ENCODE assay signal across 8 mouse cellular contexts in genomic region chr14:26970439-26970932, GRCm38 (mm10). TPM values are rescaled to one million over a fixed set of nuclear protein-coding genes. Genes with fewer than 3 reads are reported as not detected.
A peak's percentile ranks its signal among the peaks of the same experiment; 100 is the strongest.
DNase-seq lines count a peak whose midpoint lies in the region; ATAC-seq and TF ChIP-seq lines count a peak whose summit lies in the region.

No protein-coding gene starts in this region.

- H3K36me3 ChIP-seq in forebrain, embryonic 11.5 days (ENCODE audit: control insufficient read depth, insufficient read depth, low read length): no peaks in the 10 kb centered on the region
- H3K36me3 ChIP-seq in heart, embryonic 16.5 days (ENCODE audit: control insufficient read depth, insufficient read depth): no peaks in the 10 kb centered on the region
- no peaks in the 10 kb centered on the region for H3K36me3 ChIP-seq in liver, embryonic 16.5 days (ENCODE audit: control insufficient read depth, insufficient read depth)
- no peaks in the 10 kb centered on the region for H3K36me3 ChIP-seq in neural tube, embryonic 13.5 days
- no peaks in the 10 kb centered on the region for H3K36me3 ChIP-seq in testis, adult 2 months (ENCODE audit: control insufficient read depth, insufficient read depth, low read length)

- peak; percentile 99 for ATAC-seq in forebrain, embryonic 11.5 days (replicated peaks; ENCODE audit: low FRiP score)
- ATAC-seq in heart, embryonic 16.5 days (replicated peaks; ENCODE audit: extremely low read depth, insufficient read depth, low FRiP score): peak; percentile 99
- peak; percentile 99 for ATAC-seq in liver, embryonic 16.5 days (ENCODE audit: low read depth)
- peak; percentile 98 for ATAC-seq in neural tube, embryonic 13.5 days (ENCODE audit: low read depth)

- DNase-seq in CD8-positive naive resting alpha-beta T cell, adult 2 months (ENCODE audit: low read depth in 2 of 2, low spot score in 2 of 2): peak; percentile 89 to 91
- peak; percentile 78 for DNase-seq in c-Kit-positive CD71-positive TER-119-negative erythroid progenitor cells, embryonic 14.5 days (ENCODE audit: low read depth)
- peak; percentile 99 for DNase-seq in forebrain, embryonic 11.5 days (ENCODE audit: low spot score)
- DNase-seq in kidney, postnatal 36 days: peak; percentile 96 to 100

- peak overlapping the region; percentile 82 for H3K9ac ChIP-seq in forebrain, embryonic 11.5 days (ENCODE audit: low read length)
- H3K9ac ChIP-seq in heart, embryonic 16.5 days (ENCODE audit: low read length): peak overlapping the region; percentile 85
- peak overlapping the region; percentile 80 for H3K9ac ChIP-seq in liver, embryonic 16.5 days (ENCODE audit: low read depth, low read length)
- H3K9ac ChIP-seq in neural tube, embryonic 13.5 days: peak overlapping the region; percentile 89

- no peaks in the 10 kb centered on the region for H3K4me1 ChIP-seq in forebrain, embryonic 11.5 days (replicated peaks; ENCODE audit: control insufficient read depth, insufficient read depth, low read length)
- H3K4me1 ChIP-seq in heart, embryonic 16.5 days (ENCODE audit: control insufficient read depth, insufficient read depth, low read length): peaks cover 8% of the 10 kb centered on the region
- H3K4me1 ChIP-seq in liver, embryonic 16.5 days (ENCODE audit: control insufficient read depth, low read depth, low read length): peaks cover 6% of the 10 kb centered on the region
- peaks cover 24% of the 10 kb centered on the region for H3K4me1 ChIP-seq in neural tube, embryonic 13.5 days (replicated peaks)
- no peaks in the 10 kb centered on the region for H3K4me1 ChIP-seq in testis, adult 2 months (ENCODE audit: control insufficient read depth, insufficient read depth, low read length)

- no peak for TF ChIP-seq CTCF in testis, adult 2 months (IDR thresholded peaks at IDR 0.05; ENCODE audit: control insufficient read depth, insufficient read depth, insufficient replicate concordance, low read depth, low read length)

- no peaks in the 10 kb centered on the region; the same call in 1 of the 2 replicates for H3K27me3 ChIP-seq in forebrain, embryonic 11.5 days (ENCODE audit: control insufficient read depth, insufficient read depth, low read length)
- no peaks in the 10 kb centered on the region for H3K27me3 ChIP-seq in heart, embryonic 16.5 days (ENCODE audit: control insufficient read depth, insufficient read depth, low read length)
- H3K27me3 ChIP-seq in liver, embryonic 16.5 days (ENCODE audit: control insufficient read depth, insufficient read depth, low read depth, low read length): no peaks in the 10 kb centered on the region
- no peaks in the 10 kb centered on the region for H3K27me3 ChIP-seq in neural tube, embryonic 13.5 days
- no peaks in the 10 kb centered on the region for H3K27me3 ChIP-seq in testis, adult 2 months (ENCODE audit: control insufficient read depth, insufficient read depth, low read length)

- H3K27ac ChIP-seq in forebrain, embryonic 11.5 days (ENCODE audit: low read depth, low read length): peak overlapping the region; percentile 70
- H3K27ac ChIP-seq in heart, embryonic 16.5 days (ENCODE audit: low read length): peak overlapping the region; percentile 76
- peak overlapping the region; percentile 63 for H3K27ac ChIP-seq in liver, embryonic 16.5 days (ENCODE audit: low read length)
- H3K27ac ChIP-seq in neural tube, embryonic 13.5 days (replicated peaks): peak overlapping the region; percentile 96
- peak overlapping the region; percentile 87 for H3K27ac ChIP-seq in testis, adult 2 months (ENCODE audit: control insufficient read depth, insufficient read depth, low read depth, low read length)

- H3K9me3 ChIP-seq in forebrain, embryonic 11.5 days (ENCODE audit: control insufficient read depth, low read length): no peaks in the 10 kb centered on the region
- no peaks in the 10 kb centered on the region for H3K9me3 ChIP-seq in heart, embryonic 16.5 days (replicated peaks; ENCODE audit: control insufficient read depth, low read length)
- H3K9me3 ChIP-seq in liver, embryonic 16.5 days (replicated peaks; ENCODE audit: control insufficient read depth, low read length): no peaks in the 10 kb centered on the region
- H3K9me3 ChIP-seq in neural tube, embryonic 13.5 days: no peaks in the 10 kb centered on the region

- WGBS in forebrain, embryonic 11.5 days: under 1% methylated on average over 42 of the region's 53 CpGs
- WGBS in heart, embryonic 16.5 days: under 1% methylated on average over 53 of the region's 53 CpGs
- WGBS in liver, embryonic 16.5 days (ENCODE audit: insufficient replicate concordance): under 1% methylated on average over 50 of the region's 53 CpGs
- under 1% methylated on average over 53 of the region's 53 CpGs for WGBS in neural tube, embryonic 13.5 days

- TF ChIP-seq POLR2A in testis, adult 2 months (IDR thresholded peaks at IDR 0.05; ENCODE audit: control insufficient read depth, low read depth, low read length): peak; percentile 87

- peak overlapping the region; percentile 89 for H3K4me3 ChIP-seq in forebrain, embryonic 11.5 days (ENCODE audit: low read depth, low read length)
- peak overlapping the region; percentile 74 for H3K4me3 ChIP-seq in heart, embryonic 16.5 days (ENCODE audit: low read length)
- H3K4me3 ChIP-seq in liver, embryonic 16.5 days (ENCODE audit: low read depth, low read length): peak overlapping the region; percentile 85
- H3K4me3 ChIP-seq in neural tube, embryonic 13.5 days: peak overlapping the region; percentile 93
- H3K4me3 ChIP-seq in testis, adult 2 months (ENCODE audit: control insufficient read depth, low read depth, low read length): peak overlapping the region; percentile 95

- peak overlapping the region; percentile 67 for H3K4me2 ChIP-seq in forebrain, embryonic 11.5 days (ENCODE audit: low read depth, low read length, severe bottlenecking)
- H3K4me2 ChIP-seq in heart, embryonic 16.5 days (ENCODE audit: low read depth, low read length): peak overlapping the region; percentile 80
- peak overlapping the region; percentile 98 for H3K4me2 ChIP-seq in liver, embryonic 16.5 days (ENCODE audit: low read depth, low read length)
- H3K4me2 ChIP-seq in neural tube, embryonic 13.5 days: peak overlapping the region; percentile 67

RNA-seq across cellular contexts. Expression of gene Appl1, which starts 0.5 kb away (rescaled TPM):
- 35.4 and 38.4 TPM in 2 replicates for polyA plus RNA-seq in forebrain, embryonic 11.5 days (2014; fragmentation: Nextera tagmentation; extraction: Ambion mirVana)
- 25.0 and 30.4 TPM in 2 replicates for polyA plus RNA-seq in heart, embryonic 16.5 days (2015; fragmentation: Nextera tagmentation; extraction: Ambion mirVana)
- 6.4 and 7.0 TPM in 2 replicates for polyA plus RNA-seq in liver, embryonic 16.5 days (2015; fragmentation: Nextera tagmentation; extraction: Ambion mirVana)
- polyA plus RNA-seq in neural tube, embryonic 13.5 days (2015; fragmentation: Nextera tagmentation; extraction: Ambion mirVana): 50.4 and 57.5 TPM in 2 replicates
- polyA plus RNA-seq in testis, adult 2 months (2012; rRNA removed): 3.8 and 4.9 TPM in 2 replicates

RNA-seq across cellular contexts. Expression of gene Hesx1, which starts 23.7 kb away (rescaled TPM):
- polyA plus RNA-seq in forebrain, embryonic 11.5 days (2014; fragmentation: Nextera tagmentation; extraction: Ambion mirVana): 0.52 TPM in 1 of 2 replicates, not detected in the other
- 0.29 TPM in 1 of 2 replicates, not detected in the other for polyA plus RNA-seq in heart, embryonic 16.5 days (2015; fragmentation: Nextera tagmentation; extraction: Ambion mirVana)
- 5.0 and 5.1 TPM in 2 replicates for polyA plus RNA-seq in liver, embryonic 16.5 days (2015; fragmentation: Nextera tagmentation; extraction: Ambion mirVana)
- not detected in 2 replicates for polyA plus RNA-seq in neural tube, embryonic 13.5 days (2015; fragmentation: Nextera tagmentation; extraction: Ambion mirVana)
- not detected in 2 replicates for polyA plus RNA-seq in testis, adult 2 months (2012; rRNA removed)

Comparison
In these comparisons a context has a peak if more than half of its experiments do, and no peak if none do; other contexts are left out.
1. Peak in every context shown above with its lines: DNase-seq, ATAC-seq, H3K4me3 ChIP-seq and H3K27ac ChIP-seq.